Mouse (Mus musculus) heart, embryonic 16.5 days (tissue): ENCODE measurements around the gene Grik5. TPM values are rescaled to one million over a fixed set of nuclear protein-coding genes. Genes with fewer than 3 reads are reported as not detected.

Experiments used
- microRNA-seq: library from miRNA; unstranded; fragments of <30 nt; microRNA quantifications from one replicate; pipeline ENCODE4, GENCODE M21; 2017
- polyA plus RNA-seq: library from polyadenylated mRNA; unstranded; fragments of >200 nt; fragmentation: Nextera tagmentation; extraction: Ambion mirVana; gene quantifications from 2 replicates; pipeline ENCODE4 v1.2.1, GENCODE M21; 2015

The Grik5 gene
- polyA plus RNA-seq, 1 experiment from 2014 or later, result 2.3 TPM

Small RNA genes within 50 kb of the gene (microRNA-seq; reads per million reads assigned to microRNA genes)
- gene Mir6537 (not detected), gene Mir7046 (0.79 reads per million), gene Mir7047 (not detected)

Other genes starting within 250 kb of the Grik5 start
- gene Gm9844, start 210.1 kb downstream of the Grik5 start, polyA plus RNA-seq, result 4.7 and 20.8 TPM in 2 replicates
- not detected in 2 replicates for gene Lypd4, start 202.4 kb downstream of the Grik5 start, polyA plus RNA-seq
- gene Dmrtc2, start 202.3 kb downstream of the Grik5 start, polyA plus RNA-seq, result not detected in 2 replicates
- 1,139 and 1,152 TPM in 2 replicates for gene Rps19, start 188.0 kb downstream of the Grik5 start, polyA plus RNA-seq
- 0.36 and 0.38 TPM in 2 replicates for gene Cd79a, start 175.0 kb downstream of the Grik5 start, polyA plus RNA-seq
- 75.4 and 80.9 TPM in 2 replicates for gene Arhgef1, start 169.4 kb downstream of the Grik5 start, polyA plus RNA-seq
- not detected in 2 replicates for gene Gm4881, start 127.9 kb downstream of the Grik5 start, polyA plus RNA-seq
- 270 and 275 TPM in 2 replicates for gene Rabac1, start 99.6 kb downstream of the Grik5 start, polyA plus RNA-seq
- gene Atp1a3, start 66.4 kb downstream of the Grik5 start, polyA plus RNA-seq, result 0.32 and 0.66 TPM in 2 replicates
- 19.6 and 19.7 TPM in 2 replicates for gene Zfp574, start 221 bp upstream of the Grik5 start, polyA plus RNA-seq
- 0.42 and 0.58 TPM in 2 replicates for gene Pou2f2, start 107.4 kb upstream of the Grik5 start, polyA plus RNA-seq
- 8.3 and 8.6 TPM in 2 replicates for gene Dedd2, start 148.3 kb upstream of the Grik5 start, polyA plus RNA-seq
- gene Zfp526, start 149.1 kb upstream of the Grik5 start, polyA plus RNA-seq, result 2.2 and 2.3 TPM in 2 replicates
- gene Gsk3a, start 165.5 kb upstream of the Grik5 start, polyA plus RNA-seq, result 6.7 and 6.8 TPM in 2 replicates
- 8.5 and 11.2 TPM in 2 replicates for gene Erf, start 178.4 kb upstream of the Grik5 start, polyA plus RNA-seq
- 22.7 and 24.7 TPM in 2 replicates for gene Cic, start 195.4 kb upstream of the Grik5 start, polyA plus RNA-seq
- 111 and 121 TPM in 2 replicates for gene Pafah1b3, start 225.6 kb upstream of the Grik5 start, polyA plus RNA-seq
- gene Prr19, start 229.1 kb upstream of the Grik5 start, polyA plus RNA-seq, result not detected in 2 replicates
- gene Tmem145, start 233.8 kb upstream of the Grik5 start, polyA plus RNA-seq, result 0.08 and 0.20 TPM in 2 replicates
- gene Megf8, start 244.8 kb upstream of the Grik5 start, polyA plus RNA-seq, result 7.4 and 8.7 TPM in 2 replicates